Comparison of ENCODE assay signal across 18 mouse cellular contexts in genomic region chr1:74117876-74118275, GRCm38 (mm10). TPM values are rescaled to one million over a fixed set of nuclear protein-coding genes. Genes with fewer than 3 reads are reported as not detected.
"Had no signal": no experiment of that assay in that cellular context is flagged by ENCODE, and none has a peak within 500 bp of the region (broad histone marks: within the 10 kb centered on the region; RNA-seq: fewer than 3 reads in every experiment).

No protein-coding gene starts in this region.

- H3K4me3 ChIP-seq: limb, embryonic 12.5 days; limb, embryonic 15.5 days; liver, embryonic 13.5 days had no signal

- H3K4me1 ChIP-seq: liver, embryonic 13.5 days had no signal

- DNase-seq: left cerebral cortex, postnatal 4 days; liver, embryonic 13.5 days; lung, adult 2 months; lung, postnatal 14 days; lung, postnatal 4 days; midbrain, embryonic 14.5 days; thymus, adult 18-20 months; thymus, postnatal 36 days had no signal

- H3K27ac ChIP-seq: kidney, postnatal 0 days; limb, embryonic 12.5 days; limb, embryonic 15.5 days; liver, embryonic 13.5 days had no signal

- H3K36me3 ChIP-seq: limb, embryonic 12.5 days; limb, embryonic 15.5 days; liver, embryonic 13.5 days had no signal

- H3K9ac ChIP-seq: limb, embryonic 12.5 days; limb, embryonic 15.5 days; liver, embryonic 13.5 days had no signal

RNA-seq across cellular contexts. Expression of gene Rufy4, which starts 7.5 kb away (rescaled TPM):
- total RNA-seq: layer of hippocampus, adult 18-20 months; left cerebral cortex, adult 8-10 months; midbrain, postnatal 0 days had no signal
- polyA plus RNA-seq: liver, embryonic 16.5 days; small intestine, adult 2 months had no signal

RNA-seq across cellular contexts. Expression of gene Cxcr2, which starts 35.9 kb away (rescaled TPM):
- total RNA-seq: layer of hippocampus, adult 18-20 months; layer of hippocampus, postnatal 14 days had no signal
- polyA plus RNA-seq: midbrain, embryonic 14.5 days; testis, adult 2 months had no signal
